Mouse (Mus musculus): Measurements from ENCODE around the gene Cntnap2.

Cntnap2 gene

GRCm38 (mm10) chr6:45059091-45059490, at the start of gene Cntnap2:
Gene Cntnap2 (plus strand): TSS chr6:45059357.
- peak; percentile 50 for DNase-seq

DNA sequence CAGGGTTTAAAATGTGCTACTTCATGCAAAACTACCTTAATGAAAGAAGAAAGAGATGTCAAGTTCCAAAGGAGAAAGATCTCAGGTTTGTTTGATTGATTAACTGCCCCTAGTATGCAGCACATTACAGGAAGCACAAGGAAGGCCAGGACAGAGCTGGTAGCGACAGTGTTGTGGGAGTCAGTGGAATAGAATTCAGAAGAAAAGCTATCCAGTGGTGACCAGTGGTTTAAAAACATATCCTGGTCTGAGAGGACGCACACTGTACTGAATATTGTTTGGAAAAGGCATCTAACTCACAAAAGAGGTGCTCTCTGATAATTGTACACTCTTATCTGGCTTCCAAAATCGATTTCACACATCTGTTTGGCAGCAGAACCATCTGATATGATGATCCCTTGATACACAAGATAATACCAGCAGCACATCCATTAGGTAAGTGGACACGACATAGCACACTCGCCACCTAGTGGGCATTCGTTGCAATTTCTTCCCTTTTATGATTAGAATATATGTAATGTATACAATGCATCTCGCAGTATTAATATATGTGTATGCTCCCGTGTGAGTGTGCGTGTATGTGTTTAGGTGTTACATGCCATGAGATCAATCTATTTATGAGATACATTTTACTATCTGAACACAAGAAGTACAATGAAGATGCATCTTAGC, 33.0 kb upstream of the Cntnap2 start:
- peak; percentile 17 for DNase-seq

DNA sequence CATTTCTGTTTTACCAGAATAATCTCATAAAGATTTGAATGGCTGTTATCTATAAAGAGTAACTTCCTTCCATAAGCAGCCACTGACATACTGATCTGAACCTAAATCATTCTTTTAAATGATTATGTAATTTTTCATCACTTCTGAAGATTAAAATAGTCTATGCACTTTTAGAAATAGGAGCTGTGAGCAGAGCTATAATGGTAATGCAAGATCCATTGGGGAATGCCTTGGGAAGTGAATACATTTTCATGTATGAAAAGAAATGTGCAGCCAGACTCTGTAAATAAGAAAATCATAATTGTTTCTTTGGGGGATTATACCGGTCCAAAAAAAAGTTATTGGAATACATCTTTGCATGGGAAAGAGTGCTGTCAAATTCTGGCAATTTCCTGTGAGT, 19.7 kb upstream of the Cntnap2 start:
- no peak for DNase-seq

DNA sequence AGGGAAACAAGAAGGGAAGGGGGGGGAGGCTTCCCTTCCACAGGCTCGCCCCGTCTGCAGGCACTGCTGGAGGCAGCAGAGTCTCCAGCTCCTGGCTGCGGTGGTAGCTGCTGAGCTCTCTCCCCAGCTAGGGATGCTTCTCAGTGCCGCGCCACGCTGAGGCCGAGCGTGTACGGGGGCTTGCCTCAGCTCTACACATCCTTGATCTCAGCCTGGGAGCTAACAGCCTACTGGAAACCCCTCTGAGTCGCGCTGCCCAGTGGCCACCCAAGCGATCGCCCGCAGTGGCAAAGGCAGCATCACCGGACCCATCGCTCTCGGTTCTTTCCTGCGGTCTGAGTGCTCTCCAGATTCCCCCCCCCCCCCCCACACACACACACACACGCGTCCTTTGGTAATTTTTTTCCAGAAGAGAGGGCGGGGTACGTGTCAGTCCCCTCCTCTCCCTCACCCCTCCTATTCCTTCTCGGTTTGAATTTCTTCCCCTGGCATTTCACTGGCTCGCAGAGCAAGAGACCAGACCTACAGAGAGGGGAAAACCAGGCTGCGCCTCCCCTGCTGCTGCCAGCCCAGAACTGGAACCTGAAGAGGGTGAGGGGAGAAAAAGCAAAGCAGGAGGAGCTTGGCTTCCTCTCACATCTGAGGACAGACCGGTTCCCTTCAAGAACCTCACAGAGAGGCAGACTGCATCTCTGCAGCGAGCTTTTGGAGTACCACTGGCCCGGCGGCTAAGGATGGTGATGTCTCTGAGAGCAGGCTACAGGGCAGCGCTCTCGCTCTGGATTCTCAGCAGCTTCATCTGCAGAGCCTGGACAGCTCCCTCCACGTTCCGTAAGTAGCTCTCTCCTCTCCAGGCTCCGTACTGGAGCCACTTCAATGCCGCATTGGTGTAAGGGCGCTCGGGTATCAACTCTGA, 657 bp downstream of the Cntnap2 start:
- DNase-seq: no peak

DNA sequence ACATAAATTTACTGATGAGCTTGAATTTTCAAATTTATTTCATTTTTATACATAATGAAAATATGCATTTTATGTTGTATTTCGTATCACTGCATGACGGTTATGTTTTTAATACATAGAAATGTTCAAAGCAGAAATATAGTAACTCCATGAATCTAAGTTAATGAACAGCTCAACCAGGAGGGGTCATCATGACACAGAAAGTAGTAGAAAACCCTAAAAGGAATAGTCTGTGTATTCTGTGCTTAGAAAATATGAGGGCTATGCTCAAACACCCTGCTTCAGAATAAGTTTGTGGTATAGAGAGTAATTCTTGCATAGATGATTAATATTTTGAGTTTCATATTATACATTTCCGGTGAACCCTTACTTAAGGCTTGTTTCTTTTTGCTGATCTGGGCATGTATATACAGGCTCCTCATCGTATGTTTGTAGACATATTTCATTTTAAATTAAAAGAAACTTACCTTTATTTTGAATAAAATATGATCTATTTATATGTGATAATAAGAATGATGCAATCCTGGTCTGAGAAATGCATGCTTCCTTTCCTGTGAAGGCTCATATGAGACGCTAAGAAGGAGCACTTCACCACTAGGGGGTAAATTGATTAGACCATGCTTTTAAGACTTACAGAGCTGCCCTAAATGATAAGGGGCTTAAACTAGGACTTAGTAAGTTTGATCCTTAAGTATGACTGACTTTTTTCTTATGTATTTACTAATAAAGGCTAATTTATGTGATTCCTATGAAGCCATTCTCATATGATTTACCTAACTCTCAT, 3.2 kb downstream of the Cntnap2 start:
- no peak for DNase-seq

DNA sequence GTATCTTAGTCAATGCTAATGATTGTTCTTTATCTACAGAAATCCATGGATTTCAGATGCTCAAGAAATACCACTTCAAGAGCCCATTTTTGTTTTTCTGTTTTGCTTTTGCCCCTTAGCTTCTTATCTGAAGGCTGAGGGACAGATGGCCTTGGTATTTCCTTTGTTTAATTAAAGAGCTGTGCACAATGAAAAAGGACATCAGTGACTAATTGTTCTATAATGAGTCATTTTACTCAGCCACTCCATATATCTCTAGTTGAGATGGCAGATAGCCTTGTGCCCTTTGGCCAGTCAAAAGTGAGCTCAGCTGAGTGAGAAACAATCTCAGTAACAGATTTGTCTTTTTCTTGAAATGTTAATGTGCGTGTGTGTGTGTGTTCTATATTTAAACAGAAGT, 29.1 kb downstream of the Cntnap2 start:
- no peak for DNase-seq

GRCm38 (mm10) chr6:45113613-45114012, 54.5 kb downstream of the Cntnap2 start:
- DNase-seq: no peak

DNA sequence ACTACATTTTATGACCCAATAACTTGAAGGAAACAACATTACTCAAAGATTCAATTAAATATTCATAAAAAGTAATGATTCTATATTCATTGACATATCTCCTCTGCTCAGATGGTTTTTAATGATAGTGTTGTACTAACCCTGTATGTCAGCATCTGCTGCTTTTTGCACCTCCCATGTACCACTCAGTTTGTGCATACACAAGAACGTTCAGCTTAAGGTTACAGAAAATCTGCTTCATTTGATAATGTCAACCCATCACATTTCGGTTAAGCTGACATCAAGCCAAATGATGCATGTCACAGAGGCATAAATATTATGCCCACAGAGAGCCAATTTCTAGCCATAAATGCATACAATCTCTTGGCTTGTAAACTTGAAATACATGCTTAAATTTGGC, 85.7 kb downstream of the Cntnap2 start:
- no peak for DNase-seq

DNA sequence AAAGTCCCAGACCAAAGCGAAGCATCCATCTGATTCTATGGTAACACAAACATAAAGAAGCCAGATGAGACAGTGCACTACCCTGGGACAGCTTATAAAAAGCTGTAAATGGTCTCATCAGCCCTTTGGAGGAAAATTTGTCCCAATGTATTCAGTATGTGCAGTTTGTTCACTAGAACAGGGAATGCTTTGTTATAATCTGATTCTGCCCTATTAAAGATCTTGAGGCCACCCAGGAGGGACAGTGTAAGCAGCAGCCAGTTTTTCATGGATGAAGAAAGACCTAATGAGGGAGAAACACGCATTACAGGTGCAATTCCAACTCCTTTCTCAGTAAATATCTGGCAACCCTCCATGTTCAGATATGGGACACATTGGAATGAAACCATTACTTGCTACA, 145.9 kb downstream of the Cntnap2 start:
- no peak for DNase-seq

DNA sequence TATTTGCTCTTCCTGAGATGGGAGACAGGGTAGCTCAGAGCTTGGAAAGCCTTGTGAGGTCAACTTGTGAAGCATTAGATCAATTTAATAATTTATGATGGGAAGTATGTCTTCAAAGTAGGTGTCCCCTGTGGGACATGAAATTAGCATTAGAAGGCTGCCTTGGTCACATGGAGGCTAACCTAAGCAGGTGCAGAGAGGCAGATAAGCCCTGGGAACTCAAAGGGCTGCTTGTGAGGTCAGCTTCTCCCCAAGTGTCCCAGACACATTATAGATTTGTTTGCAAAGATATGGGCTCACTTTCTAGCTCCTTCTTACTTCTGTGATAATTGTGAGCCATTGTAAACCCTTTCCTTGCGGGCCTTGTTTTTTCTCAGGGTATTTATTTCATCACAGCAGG, 155.2 kb downstream of the Cntnap2 start:
- no peak for DNase-seq

DNA sequence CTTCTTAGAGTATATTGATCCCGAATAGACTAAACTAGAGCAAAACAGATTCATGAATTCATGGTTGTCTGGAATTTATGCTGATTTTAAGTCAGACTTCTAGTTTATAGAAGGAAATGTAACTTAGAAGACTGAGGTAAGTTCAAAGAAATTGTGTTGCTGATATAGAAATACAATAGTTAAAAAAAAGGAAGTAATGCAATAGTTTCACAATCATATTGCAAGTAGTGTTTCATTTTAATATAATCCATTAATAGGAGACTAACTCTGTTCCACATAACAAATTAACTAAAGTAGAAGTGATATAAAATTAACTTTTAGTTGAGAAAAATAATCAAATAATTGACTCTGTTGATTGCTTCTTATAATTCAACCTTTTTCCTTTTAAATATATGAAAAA, 169.8 kb downstream of the Cntnap2 start:
- no peak for DNase-seq

GRCm38 (mm10) chr6:45232571-45232970, 173.4 kb downstream of the Cntnap2 start:
- DNase-seq: no peak

- no peak for DNase-seq
Measured at GRCm38 (mm10) chr6:45236531-45236930, 177.4 kb downstream of the Cntnap2 start.

GRCm38 (mm10) chr6:45238117-45238516, 179.0 kb downstream of the Cntnap2 start:
- DNase-seq: no peak

DNA sequence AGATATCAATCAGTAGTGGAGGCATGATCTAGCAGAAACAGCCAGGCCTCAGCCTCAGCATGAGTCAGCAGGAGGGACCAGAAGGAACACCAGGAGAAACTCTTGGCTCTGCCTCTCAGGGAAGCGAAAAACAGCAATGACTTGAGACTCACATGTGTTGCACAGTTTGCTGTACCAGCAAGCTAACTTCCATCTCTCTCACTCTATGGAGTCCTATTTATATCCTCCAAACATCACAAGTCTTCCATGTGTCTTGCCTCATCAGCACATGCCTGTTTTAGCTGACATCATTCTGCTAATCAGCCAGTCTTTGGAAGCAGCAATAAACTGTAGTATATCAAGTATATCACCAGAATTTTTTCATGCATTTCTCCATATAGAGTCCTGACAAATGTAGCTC, 182.1 kb downstream of the Cntnap2 start:
- DNase-seq: no peak

GRCm38 (mm10) chr6:45244680-45245079, 185.5 kb downstream of the Cntnap2 start:
- no peak for DNase-seq

GRCm38 (mm10) chr6:45258047-45258446, 198.9 kb downstream of the Cntnap2 start:
- no peak for DNase-seq

- DNase-seq: no peak
Measured at GRCm38 (mm10) chr6:45271537-45271936, 212.4 kb downstream of the Cntnap2 start.

DNA sequence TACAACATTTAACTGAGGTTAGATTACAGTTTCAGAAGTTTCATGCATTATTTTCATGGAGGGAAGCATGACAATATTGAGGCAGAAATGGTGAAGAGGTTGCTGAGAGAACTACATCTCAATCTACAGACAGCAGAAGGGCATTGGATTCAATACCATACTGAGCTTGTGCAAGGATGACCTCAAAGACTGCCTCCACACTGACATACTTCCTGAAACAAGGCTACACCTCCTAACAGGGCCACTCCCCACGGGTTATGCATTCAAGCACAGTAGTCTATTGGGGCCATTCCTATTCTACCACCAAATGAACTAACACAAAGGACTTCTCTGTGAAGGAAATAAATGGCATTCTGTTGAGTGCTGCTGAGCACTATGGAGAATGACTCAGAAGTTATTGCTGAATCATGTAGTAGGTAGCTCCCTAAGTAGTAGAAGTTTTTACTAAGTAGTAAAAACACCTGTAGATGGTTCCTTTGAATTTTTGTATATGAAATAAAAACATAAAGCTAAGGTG, 214.2 kb downstream of the Cntnap2 start:
- DNase-seq: no peak

GRCm38 (mm10) chr6:45290154-45290553, 231.0 kb downstream of the Cntnap2 start:
- no peak for DNase-seq

DNA sequence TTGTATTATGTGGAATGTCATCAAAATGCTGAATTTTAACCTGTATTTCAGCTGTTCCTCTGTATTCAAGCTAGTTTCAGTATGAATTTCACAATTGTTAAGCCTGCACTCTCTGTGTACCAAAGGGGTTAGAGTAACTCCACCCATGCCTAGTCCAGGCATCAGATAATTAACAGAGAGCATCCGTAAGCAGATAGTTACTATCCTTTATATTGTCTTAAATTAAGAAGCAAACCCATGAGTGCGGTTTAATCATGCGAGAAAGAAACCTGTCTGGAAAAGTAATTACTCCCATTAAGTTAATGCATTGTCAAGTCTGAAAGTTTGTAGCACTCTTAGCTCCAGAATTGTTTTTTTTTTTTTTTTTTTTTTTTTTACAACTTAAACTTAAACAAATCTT, 258.3 kb downstream of the Cntnap2 start:
- DNase-seq: no peak

GRCm38 (mm10) chr6:45323505-45323904, 264.3 kb downstream of the Cntnap2 start:
- peak; percentile 75 for DNase-seq

DNA sequence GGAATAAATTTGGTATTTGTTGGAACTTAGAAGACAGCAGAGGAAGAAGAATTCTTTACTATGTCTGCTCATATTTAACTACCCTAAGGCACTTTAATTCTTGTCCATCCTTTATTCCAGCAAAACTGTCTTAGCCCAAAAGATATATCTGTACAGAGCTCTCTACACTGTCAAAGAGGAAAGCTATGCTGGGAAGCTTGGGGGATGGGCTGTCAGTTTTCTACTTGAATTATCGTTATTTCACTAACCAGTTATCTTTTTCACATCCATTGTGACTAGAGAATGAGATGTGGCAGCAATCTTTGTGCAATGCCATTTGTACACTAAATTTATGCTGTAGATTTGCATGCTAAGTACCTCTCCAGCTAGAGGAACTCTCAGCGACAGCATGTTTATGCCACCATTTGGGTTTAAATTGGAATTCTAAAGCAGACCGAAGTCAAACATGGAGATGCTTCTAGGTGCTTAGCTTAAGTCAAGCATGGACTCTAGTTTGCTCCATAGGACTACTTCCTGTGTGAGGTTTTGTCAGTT, 268.9 kb downstream of the Cntnap2 start:
- DNase-seq: no peak

Measured in thymus, postnatal 4 days (tissue).